Mouse (Mus musculus) thymus, adult 2 months (tissue): ENCODE measurements around the gene Nup205.

Source experiments
- CTCF ChIP-seq: fragments of 200-500 bp; IDR thresholded peaks from 2 replicates; pipeline ENCODE4 v1.5.1; 2012; ENCODE audit warnings: mild to moderate bottlenecking, control low read depth, low read length, moderate library complexity, borderline replicate concordance; ENCODE audit not compliant: control insufficient read depth, poor library complexity, insufficient read depth; ENCODE audit errors: extremely low read depth
- POLR2A ChIP-seq: fragments of 200-500 bp; IDR thresholded peaks from 2 replicates; pipeline ENCODE4 v1.6.1; 2012; ENCODE audit warnings: mild to moderate bottlenecking, low read length, control low read depth, moderate library complexity; ENCODE audit not compliant: control insufficient read depth, poor library complexity, insufficient read depth; ENCODE audit errors: extremely low read depth

DNA sequence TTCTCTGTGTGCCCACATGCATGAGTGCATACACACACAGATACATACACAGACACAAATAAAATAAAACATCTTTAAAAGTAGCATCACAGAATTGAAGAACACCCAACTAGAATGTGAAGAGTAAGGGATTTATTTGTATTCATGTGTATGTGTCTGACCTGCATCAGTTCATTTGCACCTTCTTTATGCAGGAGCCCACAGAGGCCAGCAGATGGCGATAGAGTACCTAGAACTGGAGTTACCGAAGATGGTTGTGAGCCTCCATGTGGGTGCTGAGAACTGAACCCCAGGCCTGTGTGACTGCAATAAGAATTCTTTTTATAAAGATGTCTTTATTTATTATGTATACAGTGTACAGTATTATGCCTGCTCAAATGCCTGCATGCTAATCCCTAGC, 31.7 kb upstream of the Nup205 start:
- TF ChIP-seq CTCF (no peak), POLR2A (no peak)
